Mouse (Mus musculus) heart, postnatal 25 days (tissue): ENCODE data around the gene Pea15a. TPM values are rescaled to one million over a fixed set of nuclear protein-coding genes. Genes with fewer than 3 reads are reported as not detected.

Experiments
- total RNA-seq, 2 experiments: library from RNA; stranded (reverse); gene quantifications; 2 replicates each; pipeline ENCODE4 v1.2.3; 2021

Gene Pea15a
- total RNA-seq, 2 experiments from 2014 or later, result 65.8 to 70.5 TPM

Other genes starting within 250 kb of the Pea15a start
- 1 to 10 TPM; 1.5 to 2.4 TPM for gene Vangl2, start 178.4 kb downstream of the Pea15a start, total RNA-seq
- not detected for gene Nhlh1, start 149.2 kb downstream of the Pea15a start, total RNA-seq
- gene Copa, start 124.3 kb downstream of the Pea15a start, total RNA-seq, result 100 to 1,000 TPM; 104 to 113 TPM
- 10 to 100 TPM; 42.8 to 44.4 TPM for gene Ncstn, start 124.0 kb downstream of the Pea15a start, total RNA-seq
- gene Pex19, start 80.0 kb downstream of the Pea15a start, total RNA-seq, result 100 to 1,000 TPM; 120 to 122 TPM
- gene Dcaf8, start 58.7 kb downstream of the Pea15a start, total RNA-seq, result 100 to 1,000 TPM; 109 to 114 TPM
- 10 to 100 TPM; 12.6 to 18.0 TPM for gene Casq1, start 13.1 kb upstream of the Pea15a start, total RNA-seq
- gene Atp1a4, start 51.6 kb upstream of the Pea15a start, total RNA-seq, result not detected
- gene Igsf8, start 54.8 kb upstream of the Pea15a start, total RNA-seq, result 10 to 100 TPM in 1 of 2 experiments, 1 to 10 TPM in 1; 9.3 to 15.2 TPM
- 100 to 1,000 TPM; 600 to 610 TPM for gene Atp1a2, start 91.3 kb upstream of the Pea15a start, total RNA-seq
- gene Kcnj9, start 122.5 kb upstream of the Pea15a start, total RNA-seq, result under 1 TPM in 1 of 2 experiments, not detected in 1; 0.06 TPM
- gene Kcnj10, start 134.4 kb upstream of the Pea15a start, total RNA-seq, result under 1 TPM; 0.10 to 0.14 TPM
- 1 to 10 TPM; 4.4 to 4.5 TPM for gene Pigm, start 169.7 kb upstream of the Pea15a start, total RNA-seq